Mouse (Mus musculus): ENCODE results near the gene Piwil1.

GRCm38 (mm10) chr5:128711847-128712246 is 9.5 kb downstream of the Piwil1 start:
- TF ChIP-seq CTCF (IDR thresholded peaks at IDR 0.05; ENCODE audit: insufficient read depth, low read length) = no peak
- TF ChIP-seq POLR2A (IDR thresholded peaks at IDR 0.05; ENCODE audit: borderline replicate concordance, extremely low read depth, low read depth, low read length) = no peak

Data from lung, adult 2 months (tissue).